17 mouse cellular contexts compared by ENCODE assay signal in genomic region chr12:82434591-82434990, GRCm38 (mm10).
DNase-seq lines count a peak whose midpoint lies in the region; ATAC-seq and TF ChIP-seq lines count a peak whose summit lies in the region.
"Had no signal": no experiment of that assay in that cellular context is flagged by ENCODE, and none has a peak within 500 bp of the region (broad histone marks: within the 10 kb centered on the region; RNA-seq: fewer than 3 reads in every experiment).

No protein-coding gene starts in this region.

- H3K4me3 ChIP-seq in kidney, postnatal 0 days (replicated peaks; ENCODE audit: low read depth, low read length), result no peak overlapping the region
- H3K4me3 ChIP-seq in stomach, embryonic 16.5 days (replicated peaks; ENCODE audit: low read length), result no peak overlapping the region
- H3K4me3 ChIP-seq: forebrain, embryonic 12.5 days; heart, embryonic 10.5 days; lung, embryonic 15.5 days; megakaryocyte, embryonic 14.5 days; neural tube, embryonic 13.5 days had no signal

- no peak for DNase-seq in frontal cortex, postnatal 10 days (ENCODE audit: low spot score in 2 of 2)
- peak; percentile 40 to 43 for DNase-seq in left cerebral cortex, adult 18-20 months (ENCODE audit: low spot score in 2 of 2)
- no peak for DNase-seq in left cerebral cortex, postnatal 10 days (ENCODE audit: extremely low spot score in 1 of 2, low spot score in 2 of 2)
- peak; percentile 84 for DNase-seq in kidney, postnatal 0 days (ENCODE audit: low spot score)
- DNase-seq in adipocyte (ENCODE audit: low spot score), result no peak
- no peak for DNase-seq in c-Kit-positive CD71-positive TER-119-positive erythroid progenitor cells, embryonic 14.5 days (ENCODE audit: low spot score)
- DNase-seq: cerebellum, adult 11 months; gastrocnemius, postnatal 14 days; liver; thymus, postnatal 36 days had no signal

- H3K36me3 ChIP-seq in kidney, postnatal 0 days (ENCODE audit: insufficient read depth, low read length), result peaks cover 38% of the 10 kb centered on the region
- H3K36me3 ChIP-seq in stomach, embryonic 16.5 days (ENCODE audit: control insufficient read depth, insufficient read depth, low read length), result no peaks in the 10 kb centered on the region

- H3K9ac ChIP-seq in kidney, postnatal 0 days (ENCODE audit: low read depth, low read length), result no peak overlapping the region
- no peak overlapping the region for H3K9ac ChIP-seq in stomach, embryonic 16.5 days (ENCODE audit: low read length)
- H3K9ac ChIP-seq: forebrain, embryonic 12.5 days; lung, embryonic 15.5 days; neural tube, embryonic 13.5 days had no signal

- WGBS in kidney, postnatal 0 days, result 63% methylated on average over 9 of the region's 9 CpGs
- WGBS in stomach, embryonic 16.5 days, result 72% methylated on average over 9 of the region's 9 CpGs

- H3K4me2 ChIP-seq in kidney, postnatal 0 days (ENCODE audit: low read length), result no peak overlapping the region
- H3K4me2 ChIP-seq in stomach, embryonic 16.5 days (ENCODE audit: low read depth, low read length), result no peak overlapping the region
- H3K4me2 ChIP-seq: forebrain, embryonic 12.5 days; lung, embryonic 15.5 days; neural tube, embryonic 13.5 days had no signal

- no peak for TF ChIP-seq CTCF in kidney, postnatal 0 days (IDR thresholded peaks at IDR 0.05; ENCODE audit: low read depth)

- H3K27me3 ChIP-seq in kidney, postnatal 0 days (ENCODE audit: insufficient read depth, low read length), result no peaks in the 10 kb centered on the region
- H3K27me3 ChIP-seq in stomach, embryonic 16.5 days (ENCODE audit: control insufficient read depth, insufficient read depth, low read length), result no peaks in the 10 kb centered on the region
- H3K27me3 ChIP-seq: forebrain, embryonic 12.5 days; lung, embryonic 15.5 days; megakaryocyte, embryonic 14.5 days; neural tube, embryonic 13.5 days had no signal

- no peaks in the 10 kb centered on the region for H3K9me3 ChIP-seq in kidney, postnatal 0 days (replicated peaks; ENCODE audit: low read length)
- H3K9me3 ChIP-seq in stomach, embryonic 16.5 days (replicated peaks; ENCODE audit: control insufficient read depth, low read length), result no peaks in the 10 kb centered on the region
- H3K9me3 ChIP-seq: forebrain, embryonic 12.5 days; heart, embryonic 10.5 days; lung, embryonic 15.5 days; megakaryocyte, embryonic 14.5 days; neural tube, embryonic 13.5 days had no signal

- ATAC-seq in frontal cortex, adult (ENCODE audit: low TSS enrichment), result peak; percentile 85
- no peak; the same call in 1 of the 2 replicates for ATAC-seq in kidney, postnatal 0 days (replicated peaks; ENCODE audit: low FRiP score, low read depth)
- no peak for ATAC-seq in stomach, embryonic 16.5 days (ENCODE audit: insufficient read depth, low FRiP score)

- H3K4me1 ChIP-seq in kidney, postnatal 0 days (replicated peaks; ENCODE audit: insufficient read depth, low read length), result no peaks in the 10 kb centered on the region
- H3K4me1 ChIP-seq in stomach, embryonic 16.5 days (ENCODE audit: control insufficient read depth, insufficient read depth, low read length), result peaks cover 4% of the 10 kb centered on the region; the same call in 1 of the 2 replicates
- H3K4me1 ChIP-seq: forebrain, embryonic 12.5 days; lung, embryonic 15.5 days; neural tube, embryonic 13.5 days had no signal

- intact Hi-C loops in left cerebral cortex, postnatal 10 days (cut with DNase I), result no loop called here

- H3K27ac ChIP-seq in kidney, postnatal 0 days, result peak overlapping the region; percentile 50; the same call in 1 of the 2 replicates
- H3K27ac ChIP-seq in stomach, embryonic 16.5 days (ENCODE audit: low read length), result peak overlapping the region; percentile 44; the same call in 1 of the 2 replicates
- H3K27ac ChIP-seq: forebrain, embryonic 12.5 days; heart, embryonic 10.5 days; lung, embryonic 15.5 days had no signal

Comparison
In these comparisons a context has a peak if more than half of its experiments do, and no peak if none do; other contexts are left out.
1. DNase-seq: peak in left cerebral cortex, adult 18-20 months (2 of 2) and kidney, postnatal 0 days (single experiment); none in frontal cortex, postnatal 10 days (0 of 2), left cerebral cortex, postnatal 10 days (0 of 2), adipocyte (single experiment) and c-Kit-positive CD71-positive TER-119-positive erythroid progenitor cells, embryonic 14.5 days (single experiment).